Mouse (Mus musculus) gastrocnemius, postnatal 36 days (tissue): ENCODE data around the gene Mtrex. TPM values are rescaled to one million over a fixed set of nuclear protein-coding genes. Genes with fewer than 3 reads are reported as not detected.

ENCODE experiments used
- DNase-seq, 2 experiments: peaks; one replicate each; pipeline ENCODE4 v3.0.0; 2022
- intact Hi-C: fragments of 180-260 bp; cut with DNase I; formaldehyde crosslinking; loops from one replicate; pipeline ENCODE4 v1.15.1; 2025
- long read RNA-seq, 2 experiments: library from polyadenylated mRNA; stranded (forward); transcript quantifications; one replicate each; pipeline ENCODE4 v2.0.0; 2021
- total RNA-seq, 2 experiments: library from RNA; stranded (reverse); gene quantifications; 2 replicates each; pipeline ENCODE4 v1.2.3; 2021

Mtrex gene
- total RNA-seq, result 10 to 100 TPM; 22.6 to 27.3 TPM
- long read RNA-seq, experiment 1, transcript Mtrex-201 (27 exons, 3,689 nt), result major isoform, 12 of 16 reads
- long read RNA-seq, experiment 1, partial matches to known transcripts, result 4 of 16 reads
- long read RNA-seq, experiment 1, other reads (novel, unspliced or antisense), result 0 of 16 reads
- long read RNA-seq, experiment 2, transcript Mtrex-201 (27 exons, 3,689 nt), result major isoform, 13 of 19 reads
- long read RNA-seq, experiment 2, partial matches to known transcripts, result 5 of 19 reads
- long read RNA-seq, experiment 2, other reads (novel, unspliced or antisense), result 1 of 19 reads

GRCm38 (mm10) chr13:112927287-112928001, at the start of gene Mtrex, which contains the start of gene Dhx29:
Mtrex (minus strand) TSS chr13:112927398.
Dhx29 (plus strand) TSS chr13:112927454.
- intact Hi-C loops, result loop anchor here (2.0 kb wide), 1 partner anchor 59 kb away; the partner anchor contains the start of gene Ccno
- DNase-seq, result peak; percentile 99

- intact Hi-C loops, result loop anchor here (10.0 kb wide), 1 partner anchor 58 kb away; the partner anchor contains the start of gene Cdc20b
- no peak for DNase-seq
Measured at GRCm38 (mm10) chr13:112976720-112977119, 49.5 kb upstream of the Mtrex start.

- intact Hi-C loops, result no loop called here
- DNase-seq, result no peak
Measured at GRCm38 (mm10) chr13:112967267-112967666, 40.1 kb upstream of the Mtrex start.

- DNase-seq, result no peak
Measured at GRCm38 (mm10) chr13:112964421-112964820, 37.2 kb upstream of the Mtrex start.

GRCm38 (mm10) chr13:112963081-112963480, 35.9 kb upstream of the Mtrex start:
- DNase-seq, result no peak
- intact Hi-C loops, result no loop called here

More at GRCm38 (mm10) chr13:112964421-112964820, 37.2 kb upstream of the Mtrex start:
- intact Hi-C loops, result no loop called here

GRCm38 (mm10) chr13:112954067-112954466, 26.9 kb upstream of the Mtrex start:
- intact Hi-C loops, result no loop called here

GRCm38 (mm10) chr13:112945900-112946299, 18.7 kb upstream of the Mtrex start:
- DNase-seq, result no peak
- intact Hi-C loops, result no loop called here

More at GRCm38 (mm10) chr13:112954067-112954466, 26.9 kb upstream of the Mtrex start:
- no peak for DNase-seq

- intact Hi-C loops, result no loop called here
- DNase-seq, result no peak
Measured at GRCm38 (mm10) chr13:112945312-112945711, 18.1 kb upstream of the Mtrex start.

- intact Hi-C loops, result no loop called here
- DNase-seq, result no peak
Measured at GRCm38 (mm10) chr13:112941879-112942330, 14.7 kb upstream of the Mtrex start.

GRCm38 (mm10) chr13:112938130-112938529, 10.9 kb upstream of the Mtrex start:
- no peak for DNase-seq
- intact Hi-C loops, result loop anchor here (10.0 kb wide), 1 partner anchor 97 kb away; the partner anchor contains the start of gene Cdc20b

GRCm38 (mm10) chr13:112928038-112928668, 955 bp upstream of the Mtrex start:
- intact Hi-C loops, result loop anchor here (2.0 kb wide), 1 partner anchor 59 kb away; the partner anchor contains the start of gene Ccno
- DNase-seq, result no peak

- no peak for DNase-seq
- intact Hi-C loops, result no loop called here
Measured at GRCm38 (mm10) chr13:112926796-112927195, 402 bp downstream of the Mtrex start.

- intact Hi-C loops, result no loop called here
- no peak for DNase-seq
Measured at GRCm38 (mm10) chr13:112925976-112926375, 1.2 kb downstream of the Mtrex start.

- DNase-seq, result no peak
- intact Hi-C loops, result no loop called here
Measured at GRCm38 (mm10) chr13:112925266-112925665, 1.9 kb downstream of the Mtrex start.

GRCm38 (mm10) chr13:112920906-112921305, 6.3 kb downstream of the Mtrex start:
- DNase-seq, result no peak
- intact Hi-C loops, result no loop called here

- intact Hi-C loops, result loop anchor here (5.0 kb wide), 1 partner anchor 37 kb away; no protein-coding TSS in a partner anchor
- DNase-seq, result no peak
Measured at GRCm38 (mm10) chr13:112919141-112919865, 7.9 kb downstream of the Mtrex start.

GRCm38 (mm10) chr13:112910434-112910833, 16.8 kb downstream of the Mtrex start:
- no peak for DNase-seq
- intact Hi-C loops, result no loop called here

- intact Hi-C loops, result loop anchor here (5.0 kb wide), 1 partner anchor 37 kb away; no protein-coding TSS in a partner anchor
- DNase-seq, result no peak
Measured at GRCm38 (mm10) chr13:112909663-112910062, 17.5 kb downstream of the Mtrex start.

GRCm38 (mm10) chr13:112902176-112902575, 25.0 kb downstream of the Mtrex start:
- intact Hi-C loops, result no loop called here
- no peak for DNase-seq

GRCm38 (mm10) chr13:112887234-112887633, 40.0 kb downstream of the Mtrex start:
- intact Hi-C loops, result no loop called here
- DNase-seq, result no peak
